Mouse (Mus musculus) adrenal gland, adult (tissue): ENCODE results near the gene Nrap.
"Not testable (repeated sequence)": the region's sequence is repeated elsewhere in the genome, so short reads cannot be mapped to it uniquely, and the experiment has no call there.

Experiments used
- DNase-seq, 2 experiments: peaks; one replicate each; pipeline ENCODE4 v3.0.0; 2022 to 2023; ENCODE audit warnings: low spot score in 1 of 2; ENCODE audit not compliant: inconsistent age in 2 of 2

Nrap gene

DNA sequence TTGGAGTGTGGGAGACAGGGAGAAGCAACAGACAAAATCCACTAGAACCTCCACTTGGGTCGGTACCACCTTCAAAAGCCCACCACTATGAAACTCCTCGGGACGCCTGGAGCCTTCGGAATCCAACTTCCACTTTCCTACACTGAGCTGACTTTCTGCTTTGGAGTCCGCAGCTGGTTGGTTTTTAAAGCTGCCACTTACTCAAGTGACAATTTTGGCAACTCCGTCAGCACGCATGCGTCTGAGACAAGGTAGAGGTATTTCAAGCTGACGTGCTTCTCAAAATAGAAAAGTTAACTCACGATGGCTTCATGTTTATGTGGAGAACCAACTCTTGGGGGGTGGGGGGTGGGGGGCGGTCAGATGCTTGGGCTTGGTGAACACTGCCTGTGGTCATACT, at the start of gene Nrap:
TSS of gene Nrap (minus strand) at position 159 of the 400 bp plus-strand sequence.
- DNase-seq = no peak

GRCm38 (mm10) chr19:56439072-56439434, 49.2 kb upstream of the Nrap start:
- DNase-seq = no peak

DNA sequence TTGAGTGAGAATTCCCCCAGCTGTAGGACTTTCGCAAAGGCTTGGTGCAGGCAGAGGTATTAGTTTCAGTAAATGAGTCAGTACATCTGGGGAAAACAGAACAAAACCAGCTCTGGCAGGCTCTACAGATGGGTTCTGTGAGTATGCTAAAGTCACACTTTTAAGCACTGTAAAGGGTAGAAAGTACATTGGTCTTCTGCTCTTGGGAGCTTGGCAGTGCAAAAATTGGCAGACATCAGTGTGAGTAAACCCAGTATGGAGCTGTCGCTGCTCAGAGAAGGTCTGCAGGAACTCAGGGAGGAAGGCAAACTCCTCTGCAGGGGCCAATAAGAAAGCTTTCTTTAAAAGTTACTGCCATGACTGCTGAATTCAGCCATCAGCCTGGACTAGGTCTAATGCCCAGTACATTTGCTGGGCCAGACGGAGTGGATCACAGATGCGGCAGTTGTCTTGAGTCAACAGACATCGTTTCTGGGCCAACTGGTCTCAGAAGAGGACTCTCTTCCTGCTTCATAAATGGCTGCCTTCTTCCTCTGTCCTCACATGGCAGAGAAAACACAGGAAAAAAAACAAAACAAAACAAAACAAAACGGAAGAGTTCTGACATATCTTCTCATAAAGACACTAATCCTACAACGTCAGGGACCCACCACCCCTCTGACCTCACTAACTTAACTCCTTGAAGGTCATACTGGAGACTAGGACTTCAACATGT, 48.7 kb upstream of the Nrap start:
- no peak for DNase-seq

DNA sequence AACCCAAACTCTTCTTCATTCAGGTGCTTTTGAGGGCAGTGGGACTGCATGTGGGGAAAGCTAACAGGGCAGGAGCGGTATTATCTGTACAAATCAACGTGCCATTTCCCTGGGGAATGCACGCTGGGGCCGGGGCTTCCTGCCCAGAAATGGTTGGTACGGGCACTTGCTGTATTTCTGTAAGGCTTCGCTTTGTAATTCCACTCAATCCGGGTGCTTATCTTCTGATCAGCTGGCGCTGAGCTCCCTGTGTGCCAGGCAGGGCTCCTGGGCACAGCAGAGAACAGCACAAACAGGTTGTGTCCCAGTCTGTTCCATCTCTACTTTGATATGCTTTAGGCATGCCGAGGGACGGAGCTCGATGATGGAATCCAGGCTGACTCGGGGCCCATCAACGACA, 46.5 kb upstream of the Nrap start:
- DNase-seq = no peak

- no peak for DNase-seq
Measured at GRCm38 (mm10) chr19:56433581-56433980, 43.7 kb upstream of the Nrap start.

- DNase-seq = no peak
Measured at GRCm38 (mm10) chr19:56432706-56433105, 42.9 kb upstream of the Nrap start.

DNA sequence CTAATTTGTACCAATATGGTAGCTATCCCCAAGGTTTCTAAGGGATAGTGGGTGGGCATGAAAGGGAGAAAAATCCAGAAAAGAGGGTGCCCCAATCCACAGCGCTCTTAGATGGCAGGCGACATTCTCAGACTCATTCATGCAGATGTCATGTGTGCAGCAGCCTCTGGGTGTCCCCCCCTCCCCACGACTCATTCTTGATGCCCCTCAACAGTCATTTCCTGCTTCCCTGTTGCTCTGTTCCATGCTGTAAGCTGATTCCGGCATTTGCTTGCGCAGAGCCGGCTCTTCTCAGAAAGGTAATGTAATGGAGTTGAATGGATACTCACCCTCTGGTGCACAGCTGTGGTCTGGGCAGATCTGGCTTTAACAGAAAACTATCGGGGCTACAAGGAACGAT, 40.5 kb upstream of the Nrap start:
- no peak for DNase-seq

DNA sequence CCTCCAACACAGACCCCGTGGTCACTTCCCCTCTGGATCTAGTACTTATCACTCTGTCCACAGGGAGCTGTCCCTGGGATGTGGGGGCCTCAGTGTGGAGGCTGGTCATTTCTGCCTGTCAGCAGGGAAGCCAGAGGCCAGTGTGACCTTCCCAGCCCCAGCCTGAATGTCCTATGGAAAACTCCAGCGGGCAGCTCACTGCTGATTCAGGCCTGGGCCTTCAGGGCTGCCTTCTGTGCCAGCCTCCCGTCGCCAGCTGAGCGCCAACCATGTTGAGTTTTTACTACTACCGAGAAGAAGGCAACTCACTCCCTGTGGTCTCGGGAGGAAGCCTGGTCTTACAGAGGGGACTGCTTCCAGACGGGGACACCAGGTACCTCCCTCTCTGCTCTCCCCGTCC, 35.7 kb upstream of the Nrap start:
- peak in 1 of 2 experiments; percentile 61 for DNase-seq

DNA sequence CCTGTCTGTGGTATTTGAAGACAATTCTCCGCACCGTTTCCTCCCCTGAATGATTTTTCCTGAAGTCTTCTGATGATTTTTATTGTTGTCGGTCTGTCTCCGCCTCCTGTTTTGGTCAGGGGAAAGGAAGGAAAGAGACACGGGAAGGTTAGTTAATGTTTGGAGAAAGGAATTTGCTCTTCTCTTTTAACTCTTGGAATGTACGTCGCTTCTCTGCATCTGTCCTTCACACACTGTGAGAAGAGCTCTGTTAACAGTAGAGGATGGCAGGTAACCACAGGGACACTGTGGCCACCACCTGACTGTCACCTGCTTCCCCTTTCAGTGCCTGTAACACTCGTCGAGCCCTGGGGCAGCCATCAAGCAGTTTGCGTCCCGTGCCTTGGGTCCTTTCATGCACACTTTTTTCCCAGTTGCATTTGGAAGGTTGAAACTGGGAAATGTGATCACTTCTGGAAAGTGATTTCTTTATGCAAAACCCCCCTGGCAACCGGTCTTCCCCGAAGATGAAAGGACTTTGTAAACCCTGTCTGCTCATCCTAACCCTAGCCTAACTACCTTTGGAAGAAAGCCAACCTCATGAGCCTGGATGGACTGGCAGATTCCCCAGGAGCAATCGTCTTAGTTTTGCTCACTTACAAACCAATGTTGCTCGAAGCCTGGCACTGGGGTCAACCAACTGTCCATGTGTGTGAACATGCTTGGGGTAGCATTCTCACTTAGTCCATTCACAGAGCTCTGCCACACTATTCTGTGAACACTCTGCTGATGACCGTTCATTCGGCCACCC, 35.0 kb upstream of the Nrap start:
- DNase-seq = no peak

- no peak for DNase-seq
Measured at GRCm38 (mm10) chr19:56423370-56423769, 33.5 kb upstream of the Nrap start.

DNA sequence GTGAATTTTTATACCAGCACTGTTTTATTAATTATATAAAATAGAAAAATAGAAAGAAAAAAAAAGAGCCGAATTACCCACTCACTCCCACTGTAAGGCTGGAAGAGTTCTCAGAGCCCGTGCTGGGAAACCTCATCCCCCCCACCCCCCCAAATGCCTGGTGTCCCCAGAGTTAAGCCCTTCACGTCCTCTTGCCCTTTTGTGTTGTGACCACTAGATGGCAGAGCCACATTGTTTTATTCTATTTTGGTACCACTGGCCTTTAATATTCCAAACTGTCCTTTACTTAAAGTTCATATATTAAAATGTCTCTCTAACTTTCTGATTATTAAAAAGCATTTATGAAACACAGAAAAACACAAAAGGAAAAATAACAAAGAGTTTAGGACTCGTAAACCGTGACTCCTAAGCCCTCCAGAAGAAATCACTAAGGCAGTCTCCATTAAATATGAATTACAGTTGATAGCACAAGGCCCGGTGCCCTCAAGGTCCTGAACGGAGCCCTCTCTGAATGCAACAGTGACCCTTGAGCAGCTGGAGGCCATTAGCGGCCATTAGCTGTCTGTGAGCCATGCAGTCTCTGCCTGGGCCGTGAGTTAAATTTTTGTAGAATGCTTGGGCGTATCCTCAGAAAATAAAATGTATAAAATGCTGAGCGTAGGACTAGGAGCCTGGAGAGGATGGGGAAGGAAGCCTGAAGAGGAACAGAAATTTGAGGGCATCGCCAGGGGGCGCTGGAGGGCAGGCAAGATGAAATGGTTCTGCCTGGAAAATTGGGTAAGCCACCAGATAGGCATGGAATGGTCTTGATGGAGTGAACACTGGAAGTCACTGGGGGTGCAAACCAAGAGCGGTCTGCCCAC, 32.9 kb upstream of the Nrap start:
- peak; percentile 84 to 95 for DNase-seq

- no peak for DNase-seq
Measured at GRCm38 (mm10) chr19:56420345-56420744, 30.5 kb upstream of the Nrap start.

- no peak for DNase-seq
Measured at GRCm38 (mm10) chr19:56419452-56419851, 29.6 kb upstream of the Nrap start.

DNA sequence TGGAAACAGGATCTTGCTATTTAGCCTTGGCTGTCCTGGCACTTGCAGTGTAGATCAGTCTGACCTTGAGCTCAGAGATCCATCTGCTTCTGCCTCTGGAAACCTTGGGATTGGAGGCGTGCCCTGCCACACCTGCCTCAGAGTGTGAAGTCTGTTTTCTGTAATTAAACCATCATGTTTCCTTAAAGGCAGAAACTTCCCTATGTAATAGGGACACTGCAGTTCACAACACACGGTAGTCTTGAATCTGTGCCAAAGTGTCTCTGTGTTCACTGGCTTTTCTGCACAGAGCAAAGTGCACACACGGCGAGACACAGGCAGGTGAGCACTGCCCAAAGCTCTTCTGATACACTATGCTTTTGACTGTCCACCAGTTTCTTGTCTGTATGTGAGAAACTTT, 28.6 kb upstream of the Nrap start:
- peak in 1 of 2 experiments; percentile 33 for DNase-seq

DNA sequence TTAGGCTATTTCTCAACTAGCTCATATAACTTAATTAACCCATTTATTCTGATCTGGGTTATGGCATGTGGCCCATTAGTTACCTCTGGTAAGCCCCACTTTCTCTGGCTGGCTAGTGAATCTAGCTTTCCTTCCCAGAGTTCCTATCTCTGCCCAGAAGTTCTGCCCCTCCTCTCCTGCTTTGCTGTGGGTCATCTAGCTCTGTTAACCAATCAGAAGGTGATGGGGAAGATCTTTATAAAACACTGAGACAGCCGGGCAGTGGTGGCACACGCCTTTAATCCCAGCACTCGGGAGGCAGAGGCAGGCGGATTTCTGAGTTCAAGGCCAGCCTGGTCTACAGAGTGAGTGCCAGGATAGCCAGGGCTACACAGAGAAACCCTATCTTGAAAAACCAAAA, 20.0 kb upstream of the Nrap start:
- DNase-seq = not testable (repeated sequence)

DNA sequence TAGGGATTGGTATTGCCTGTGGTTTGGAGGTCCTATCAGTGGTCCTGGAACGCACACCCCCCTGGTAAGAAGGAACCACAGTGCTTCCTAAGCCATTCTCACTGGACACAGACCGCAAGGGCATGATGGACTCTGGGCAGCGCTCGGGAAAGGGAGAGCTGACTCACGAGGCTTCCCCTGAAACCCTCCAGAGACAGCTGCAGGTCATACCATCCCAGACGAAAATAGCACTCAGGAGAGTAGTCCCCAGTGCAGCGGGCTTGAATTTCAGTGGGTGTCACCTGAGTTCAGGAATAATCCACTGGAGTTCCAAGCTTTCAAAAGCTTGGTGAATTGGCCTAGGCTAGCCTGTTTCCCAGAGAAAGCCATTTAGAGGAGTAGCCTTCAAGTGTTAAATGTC, 16.7 kb upstream of the Nrap start:
- no peak for DNase-seq

DNA sequence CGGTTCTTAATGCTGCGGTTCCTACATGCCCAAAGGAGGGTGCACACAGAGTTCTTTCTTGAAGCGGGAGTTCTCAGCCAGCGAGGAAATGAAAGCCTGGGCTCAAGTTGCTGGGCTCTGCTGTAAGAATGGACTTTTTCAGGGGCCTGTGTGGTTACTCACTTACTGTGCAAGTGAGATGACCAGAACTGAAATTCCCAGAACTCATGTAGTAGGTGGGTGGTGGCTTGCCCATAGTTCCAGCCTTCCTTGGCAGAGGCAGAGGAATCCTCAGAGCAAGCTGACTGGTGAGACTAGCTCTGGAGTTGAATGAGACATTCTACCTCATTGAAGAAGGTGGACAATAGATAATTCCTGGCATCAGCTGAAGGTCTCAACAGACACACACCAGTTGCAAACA, 16.0 kb upstream of the Nrap start:
- DNase-seq = no peak

GRCm38 (mm10) chr19:56401864-56402263, 12.0 kb upstream of the Nrap start:
- DNase-seq = no peak

- peak; percentile 73 to 87 for DNase-seq
Measured at GRCm38 (mm10) chr19:56400200-56400599, 10.4 kb upstream of the Nrap start.

DNA sequence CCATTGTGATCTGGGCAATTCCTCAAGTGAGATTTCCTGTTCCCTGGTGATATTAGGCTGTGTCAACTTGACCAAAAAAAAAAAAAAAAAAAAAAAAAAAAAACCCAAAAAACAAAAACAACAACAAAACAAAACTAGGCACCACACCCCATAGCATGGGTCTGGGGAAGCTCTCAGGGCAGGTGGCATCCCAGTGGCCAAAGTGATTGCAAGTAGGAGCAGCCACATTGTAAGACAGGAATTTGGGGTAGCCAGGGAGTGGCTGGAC, 8.6 kb upstream of the Nrap start:
- DNase-seq = no peak

DNA sequence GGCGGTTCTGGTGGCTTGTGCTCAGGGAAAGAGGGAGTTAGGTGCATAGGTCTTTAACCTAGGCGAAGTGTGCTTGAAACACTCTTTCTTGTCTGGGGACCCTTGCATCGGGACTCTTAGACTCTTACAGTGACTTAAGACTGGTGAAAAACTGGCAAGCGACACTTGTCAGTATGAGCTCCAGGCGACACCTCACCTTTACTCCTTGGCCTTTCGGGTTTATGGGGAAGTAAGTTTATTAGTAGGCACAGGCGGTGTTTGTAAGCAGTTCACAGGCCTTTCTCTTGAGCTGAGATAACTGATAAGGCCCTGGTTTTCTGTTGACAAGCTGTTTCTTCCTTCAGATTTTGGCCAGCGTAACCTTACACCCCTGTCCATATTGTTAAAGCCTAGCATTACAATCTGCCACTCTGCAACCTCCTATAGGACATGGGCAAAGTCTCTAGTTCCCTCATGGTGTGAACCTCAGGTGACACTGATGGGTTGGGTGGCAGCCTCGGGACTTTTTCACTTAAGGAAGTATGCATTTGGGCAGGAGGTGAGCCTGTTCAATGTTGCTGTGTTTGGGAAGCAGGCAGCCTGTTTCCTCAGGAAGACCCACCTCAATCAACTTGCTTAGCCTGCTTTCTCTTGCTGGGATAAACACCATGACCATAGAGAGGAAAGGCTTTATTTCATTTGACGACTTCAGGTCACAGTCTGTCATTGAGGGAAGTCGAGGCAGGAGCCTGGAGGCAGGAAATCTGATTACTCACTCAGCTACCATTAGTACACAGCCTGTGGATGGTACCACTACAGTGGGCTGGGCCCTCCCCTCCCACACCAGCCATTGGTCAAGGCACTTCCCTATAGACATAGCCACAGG, 8.1 kb upstream of the Nrap start:
- peak in 1 of 2 experiments; percentile 35 for DNase-seq
